Mouse (Mus musculus) retina, embryonic 14.5 days (tissue): ENCODE measurements around the gene Sec1.

Experiments
- DNase-seq: peaks from one replicate; pipeline ENCODE4 v3.0.0-alpha.2; 2015; ENCODE audit warnings: low spot score

Sec1 gene

DNA sequence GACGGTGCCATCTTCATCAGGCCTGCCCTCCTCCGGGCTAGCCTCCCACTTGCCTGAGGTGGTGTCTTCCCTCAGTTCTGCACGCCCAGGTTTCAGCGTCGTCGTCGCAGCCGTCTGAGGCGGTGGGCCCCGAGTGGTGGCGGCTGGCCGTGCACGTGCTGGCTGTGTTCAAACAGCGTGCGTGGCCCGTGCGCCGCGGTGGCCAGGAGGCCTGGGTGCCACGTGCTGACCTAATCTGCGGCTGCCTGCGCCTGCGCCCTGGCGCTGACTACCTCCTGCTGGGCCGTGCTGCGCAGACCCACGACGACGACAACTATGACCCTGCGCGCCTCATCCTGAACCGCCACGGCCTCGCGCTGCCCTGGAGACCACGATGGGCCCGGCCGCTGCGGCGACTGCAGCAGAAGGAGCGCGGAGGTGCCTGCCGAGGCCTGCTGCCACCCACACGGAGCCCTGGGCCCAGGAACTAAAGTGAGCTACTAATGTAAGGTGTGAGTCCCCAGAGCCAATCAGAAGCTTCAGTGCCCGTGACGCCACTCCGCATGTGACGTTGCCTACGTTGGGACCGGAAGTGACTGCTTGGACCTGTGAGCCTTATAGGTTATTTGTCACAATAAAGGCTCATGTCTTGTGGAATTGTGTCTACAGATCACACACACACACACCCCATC is at the start of gene Sec1:
Sec1 (minus strand) TSS at position 482 of the 671 bp plus-strand sequence.
- no peak for DNase-seq

GRCm38 (mm10) chr7:45742338-45742737 is 48.1 kb upstream of the Sec1 start:
- no peak for DNase-seq

- no peak for DNase-seq
Observed at GRCm38 (mm10) chr7:45741777-45742176, 47.6 kb upstream of the Sec1 start.

GRCm38 (mm10) chr7:45741308-45741707 is 47.1 kb upstream of the Sec1 start:
- DNase-seq, result no peak

DNA sequence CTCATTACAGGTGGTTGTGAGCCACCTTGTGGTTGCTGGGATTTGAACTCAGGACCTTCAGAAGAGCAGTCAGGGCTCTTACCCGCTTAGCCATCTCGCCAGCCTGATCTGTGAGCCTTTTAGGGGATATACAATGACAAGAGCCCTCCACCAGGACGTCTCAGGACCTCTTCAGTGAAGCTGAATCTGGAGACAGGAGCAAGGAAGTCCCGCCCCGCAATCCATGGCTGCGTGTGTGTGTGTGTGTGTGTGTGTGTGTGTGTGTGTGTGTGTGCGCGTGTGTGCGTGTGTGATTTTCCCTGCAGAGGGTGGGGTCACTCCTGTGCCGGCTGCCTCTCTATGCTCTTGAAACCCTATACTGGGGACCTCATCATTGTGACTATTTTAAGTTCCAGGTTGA is 45.6 kb upstream of the Sec1 start:
- DNase-seq, result no peak

DNA sequence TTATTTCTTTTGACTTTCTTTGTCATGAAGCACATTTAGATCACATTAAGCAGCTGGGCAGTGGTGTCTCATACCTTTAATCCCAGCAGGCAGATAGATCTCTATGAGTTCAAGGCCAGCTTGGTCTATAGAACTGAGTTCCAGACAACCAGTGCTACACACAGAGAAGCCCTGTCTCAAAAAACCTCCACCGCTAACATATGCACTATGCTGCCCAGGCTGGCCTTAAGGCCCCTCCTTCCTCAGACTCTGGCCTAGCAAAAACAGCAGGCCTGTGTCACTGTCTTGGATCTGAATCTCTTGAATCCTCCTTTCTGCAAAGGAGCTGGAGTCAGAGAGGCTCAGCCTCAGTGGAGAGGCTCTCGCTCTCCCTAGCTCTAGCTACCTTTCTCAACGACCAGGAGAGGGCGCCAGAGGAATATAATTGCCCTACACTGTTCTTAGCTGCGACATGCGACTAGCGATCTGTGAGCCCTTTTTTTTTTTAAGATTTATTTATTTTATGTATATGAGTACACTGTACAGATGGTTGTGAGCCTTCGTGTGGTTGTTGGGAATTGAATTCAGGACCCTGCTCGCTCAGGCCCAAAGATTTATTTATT is 45.1 kb upstream of the Sec1 start:
- peak; percentile 88 for DNase-seq

DNA sequence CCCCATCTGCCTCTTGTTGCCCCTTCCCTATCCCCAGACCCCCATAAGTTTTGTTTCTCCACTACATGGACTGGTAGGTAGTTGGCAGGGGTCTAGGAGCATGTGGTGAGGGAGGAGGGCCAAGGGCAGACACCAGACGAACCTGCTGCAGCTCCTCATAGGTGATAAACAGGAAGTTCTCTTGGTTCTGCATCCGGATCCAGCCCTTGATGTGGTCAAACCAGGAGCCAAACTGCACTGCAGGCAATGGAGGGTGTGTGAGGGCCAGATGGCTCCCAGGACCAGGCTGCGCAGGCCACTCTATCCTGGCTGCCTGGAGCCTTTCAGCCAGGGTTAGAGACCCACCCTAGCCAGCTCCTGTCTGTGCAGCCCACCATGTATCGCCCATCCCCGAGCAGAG is 39.3 kb upstream of the Sec1 start:
- no peak for DNase-seq

GRCm38 (mm10) chr7:45730727-45731431 is 36.7 kb upstream of the Sec1 start:
- DNase-seq, result peak; percentile 83

- DNase-seq, result no peak
Observed at GRCm38 (mm10) chr7:45727625-45728024, 33.4 kb upstream of the Sec1 start.

DNA sequence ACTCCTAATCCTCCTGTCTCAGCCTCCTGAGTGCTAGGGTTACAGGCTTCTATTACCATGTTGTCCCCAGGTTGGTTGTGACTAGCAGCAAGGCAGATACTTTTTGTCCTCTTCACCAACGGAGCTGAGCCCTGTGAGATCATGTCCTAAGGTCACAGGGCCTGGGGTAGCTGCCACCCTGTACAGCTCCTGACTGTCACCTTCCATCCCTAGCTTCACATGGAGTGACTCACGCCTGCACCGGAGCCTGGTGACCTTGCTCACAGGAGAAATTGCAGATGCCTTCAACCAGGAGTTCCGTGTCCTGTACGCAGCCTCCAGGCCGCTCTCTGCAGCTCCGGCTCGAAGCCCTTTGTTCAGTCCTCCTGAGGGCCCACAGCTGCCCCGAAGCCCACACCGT is 32.2 kb upstream of the Sec1 start:
- DNase-seq, result no peak

DNA sequence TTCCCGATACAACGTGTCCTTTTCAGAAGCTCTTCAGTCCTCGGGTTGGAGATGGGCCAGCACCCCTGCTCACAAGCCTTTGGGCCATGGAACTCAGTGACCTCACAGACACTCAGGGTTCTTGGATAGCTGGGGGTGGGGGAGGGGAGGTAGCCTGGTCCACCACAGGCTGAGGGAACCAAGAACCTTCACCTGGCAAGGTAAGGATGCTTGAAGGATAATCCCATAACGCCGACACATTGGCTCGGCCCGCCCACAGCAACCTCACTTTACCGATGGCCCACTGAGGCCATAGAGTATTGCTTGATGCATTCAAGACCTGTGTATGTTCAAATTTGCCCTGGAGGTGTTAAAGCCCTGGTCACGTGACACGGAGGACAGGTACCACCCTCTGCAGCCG is 31.5 kb upstream of the Sec1 start, which contains the start of gene Spaca4:
Spaca4 (minus strand) TSS at position 101 of the 400 bp plus-strand sequence.
- no peak for DNase-seq

- no peak for DNase-seq
Observed at GRCm38 (mm10) chr7:45725151-45725550, 30.9 kb upstream of the Sec1 start.

- no peak for DNase-seq
Observed at GRCm38 (mm10) chr7:45723781-45724180, 29.6 kb upstream of the Sec1 start.

GRCm38 (mm10) chr7:45723301-45723700 is 29.1 kb upstream of the Sec1 start:
- DNase-seq, result no peak

- DNase-seq, result no peak
Observed at GRCm38 (mm10) chr7:45722348-45722713, 28.1 kb upstream of the Sec1 start.

GRCm38 (mm10) chr7:45721642-45722347 is 27.6 kb upstream of the Sec1 start:
- DNase-seq, result no peak

GRCm38 (mm10) chr7:45721234-45721571 is 27.0 kb upstream of the Sec1 start:
- DNase-seq, result no peak

DNA sequence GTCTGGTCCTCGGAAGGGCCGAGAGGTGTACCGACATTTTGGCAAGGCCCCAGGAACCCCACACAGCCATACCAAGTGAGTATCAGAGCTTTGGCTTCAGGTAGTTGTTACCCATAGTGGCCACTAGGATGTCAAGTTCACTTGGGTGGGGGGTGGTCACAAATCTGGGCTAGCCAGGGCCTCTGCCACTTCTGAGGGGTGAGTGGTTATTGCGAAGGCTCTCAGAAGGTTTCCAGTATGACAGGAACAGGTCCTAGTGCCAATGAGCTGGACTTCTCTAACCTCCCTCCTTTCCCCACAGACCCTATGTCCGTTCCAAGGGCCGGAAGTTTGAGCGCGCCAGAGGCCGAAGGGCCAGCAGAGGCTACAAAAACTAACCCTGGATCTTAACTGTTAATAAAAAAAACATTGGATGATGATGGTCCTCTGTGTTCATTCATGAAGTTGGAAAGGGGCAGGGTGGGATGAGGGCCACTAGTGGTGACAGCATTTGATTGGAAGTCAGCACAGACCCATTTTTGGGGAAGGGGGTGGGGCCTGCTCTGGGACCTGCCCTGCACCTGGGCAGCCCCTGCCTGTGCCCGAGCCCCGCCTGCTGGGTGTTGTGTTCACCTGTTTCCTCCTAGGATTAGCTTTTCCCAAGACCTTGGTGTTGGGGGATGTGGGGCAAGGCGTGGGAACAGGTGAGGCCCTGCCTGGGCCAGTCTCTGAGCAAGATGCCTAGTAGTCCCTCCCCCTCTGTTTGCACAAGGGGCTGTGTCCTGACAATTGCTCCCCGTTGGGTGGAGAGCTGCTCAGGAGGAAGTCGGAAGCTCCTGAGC is 26.4 kb upstream of the Sec1 start, which contains the start of gene Fam83e:
Fam83e (plus strand) TSS at position 800 of the 821 bp plus-strand sequence.
- no peak for DNase-seq

GRCm38 (mm10) chr7:45719738-45720412 is 25.7 kb upstream of the Sec1 start:
- DNase-seq, result no peak

- no peak for DNase-seq
Observed at GRCm38 (mm10) chr7:45719180-45719579, 25.0 kb upstream of the Sec1 start.

GRCm38 (mm10) chr7:45718331-45718730 is 24.1 kb upstream of the Sec1 start:
- no peak for DNase-seq
